Mouse (Mus musculus) megakaryocyte, adult 5-6 weeks (primary cell): ENCODE measurements around the gene Car5b. TPM values are rescaled to one million over a fixed set of nuclear protein-coding genes. Genes with fewer than 3 reads are reported as not detected.

Source experiments
- ATAC-seq: 2 replicates; pipeline ENCODE4 v1.8.0; 2016; ENCODE audit warnings: mild to moderate bottlenecking, inconsistent platforms; ENCODE audit not compliant: poor library complexity, severe bottlenecking
- total RNA-seq, 2 experiments: library from RNA; stranded (forward) in 1 of 2; stranded (reverse) in 1 of 2; fragments of 153-499, 151-499 nt in 1 of 2; fragments of 221-1000, 200-1000 nt in 1 of 2; gene quantifications; 2 replicates each; pipeline versions ENCODE4 v1.2.3 to v1.2.4; 2015 to 2017

Car5b gene
- total RNA-seq, 2 experiments from 2014 or later = 0.15 to 1.5 TPM

- ATAC-seq = peak; percentile 77
These were observed 46.7 kb downstream of the Car5b start for GRCm38 (mm10) chrX:163981092-163981491.

GRCm38 (mm10) chrX:163958467-163958875 is 69.3 kb downstream of the Car5b start, which contains the start of gene Zrsr2:
TSS of gene Zrsr2 (minus strand) at chrX:163958661.
- ATAC-seq = peak; percentile 87

- ATAC-seq = peak; percentile 80
These were observed 69.9 kb downstream of the Car5b start for GRCm38 (mm10) chrX:163957803-163958466.

- no peak for ATAC-seq
These were observed 70.4 kb downstream of the Car5b start for GRCm38 (mm10) chrX:163957381-163957780.

- no peak for ATAC-seq
These were observed 76.2 kb downstream of the Car5b start for GRCm38 (mm10) chrX:163951618-163952017.

- no peak for ATAC-seq
These were observed 83.4 kb downstream of the Car5b start for GRCm38 (mm10) chrX:163944381-163944780.

GRCm38 (mm10) chrX:163938587-163938986 is 89.2 kb downstream of the Car5b start:
- no peak for ATAC-seq

GRCm38 (mm10) chrX:163934731-163935130 is 93.1 kb downstream of the Car5b start:
- ATAC-seq = no peak

GRCm38 (mm10) chrX:163929550-163929949 is 98.2 kb downstream of the Car5b start:
- ATAC-seq = peak; percentile 59

Other genes starting within 250 kb of the Car5b start
- 353 and 406 TPM in 2 replicates for gene Ap1s2, start 119.0 kb downstream of the Car5b start, total RNA-seq (2015)
- gene Ap1s2, start 119.0 kb downstream of the Car5b start, total RNA-seq (2017) = 207 and 221 TPM in 2 replicates
- 25.4 and 30.4 TPM in 2 replicates for gene Zrsr2, start 69.3 kb downstream of the Car5b start, total RNA-seq (2015)
- 22.5 and 37.1 TPM in 2 replicates for gene Zrsr2, start 69.3 kb downstream of the Car5b start, total RNA-seq (2017)
- gene Siah1b, start 48.5 kb upstream of the Car5b start, total RNA-seq (2015) = 5.5 and 6.6 TPM in 2 replicates
- gene Siah1b, start 48.5 kb upstream of the Car5b start, total RNA-seq (2017) = 5.7 and 6.9 TPM in 2 replicates
- gene Cltrn, start 60.8 kb upstream of the Car5b start, total RNA-seq (2015) = not detected in 2 replicates
- not detected in 2 replicates for gene Cltrn, start 60.8 kb upstream of the Car5b start, total RNA-seq (2017)
- not detected in 2 replicates for gene Ace2, start 111.3 kb upstream of the Car5b start, total RNA-seq (2015)
- gene Ace2, start 111.3 kb upstream of the Car5b start, total RNA-seq (2017) = not detected in 2 replicates
- 27.4 and 30.8 TPM in 2 replicates for gene Bmx, start 230.2 kb upstream of the Car5b start, total RNA-seq (2015)
- gene Bmx, start 230.2 kb upstream of the Car5b start, total RNA-seq (2017) = 40.8 and 42.4 TPM in 2 replicates
- gene Pir, start 241.4 kb upstream of the Car5b start, total RNA-seq (2015) = 3.9 and 6.1 TPM in 2 replicates
- gene Pir, start 241.4 kb upstream of the Car5b start, total RNA-seq (2017) = 1.7 and 2.8 TPM in 2 replicates